Mouse (Mus musculus): Measurements from ENCODE around the gene Myh10. TPM values are rescaled to one million over a fixed set of nuclear protein-coding genes. Genes with fewer than 3 reads are reported as not detected.
A peak's percentile ranks its signal among the peaks of the same experiment; 100 is the strongest.

Myh10 gene
- polyA plus RNA-seq, 1 experiment from 2014 or later, result 81.1 TPM

DNA sequence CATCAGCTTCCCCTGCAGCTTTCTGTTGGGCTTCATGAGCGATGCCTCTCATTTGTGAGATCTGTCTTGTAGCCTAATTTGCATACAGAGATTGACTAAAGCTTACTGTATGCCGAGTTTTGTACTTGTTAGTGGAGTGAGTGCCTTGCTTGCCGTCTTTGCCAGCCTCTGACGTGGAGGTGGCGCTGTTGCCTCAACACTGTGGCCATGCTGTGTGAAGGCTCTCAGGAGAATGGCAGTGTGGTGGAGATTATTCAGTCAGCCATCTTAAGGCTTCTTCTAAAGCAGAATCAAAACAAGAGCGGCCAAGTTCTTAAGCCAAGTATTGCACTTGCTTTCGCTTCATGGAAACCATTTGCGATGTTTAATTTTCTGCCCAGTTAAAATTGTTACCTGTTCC lies 59.6 kb downstream of the Myh10 start:
- Histone ChIP-seq H3K27ac (ENCODE audit: low read length) (no peak overlapping the region), H3K4me1 (ENCODE audit: control insufficient read depth, insufficient read depth, low read length) (no peaks in the 10 kb centered on the region), H3K27me3 (ENCODE audit: control insufficient read depth, insufficient read depth, low read length) (no peaks in the 10 kb centered on the region), H3K4me2 (ENCODE audit: low read depth, low read length) (no peak overlapping the region), H3K4me3 (ENCODE audit: low read length) (no peak overlapping the region), H3K36me3 (ENCODE audit: control insufficient read depth, insufficient read depth) (peaks cover 19% of the 10 kb centered on the region), H3K9me3 (replicated peaks; ENCODE audit: control insufficient read depth, low read length) (no peaks in the 10 kb centered on the region), H3K9ac (ENCODE audit: low read length) (no peak overlapping the region)
- ATAC-seq (replicated peaks; ENCODE audit: extremely low read depth, insufficient read depth, low FRiP score), result no peak
- WGBS, result 74% methylated on average over 8 of the region's 8 CpGs

DNA sequence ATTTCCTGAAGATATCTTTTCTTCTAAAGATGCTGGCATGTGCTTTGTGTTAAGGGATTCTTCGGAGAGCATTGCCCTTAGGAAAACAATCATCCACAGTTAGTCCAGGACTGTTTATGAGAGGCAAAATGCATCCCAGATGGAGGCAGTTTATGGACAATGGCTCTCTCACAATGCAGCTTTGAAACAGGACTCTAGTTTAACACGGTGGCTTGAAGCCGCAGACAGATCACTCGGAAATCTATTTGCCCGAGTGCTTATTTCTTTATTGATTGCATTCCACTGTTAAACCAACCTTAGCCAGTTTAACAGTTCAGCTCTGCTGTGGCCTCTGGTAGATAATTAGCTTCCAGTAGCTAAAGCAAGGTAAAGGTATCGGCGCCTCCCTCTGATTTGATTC lies 62.9 kb downstream of the Myh10 start:
- H3K4me3 ChIP-seq (ENCODE audit: low read length), result no peak overlapping the region
- no peak overlapping the region for H3K27ac ChIP-seq (ENCODE audit: low read length)
- no peaks in the 10 kb centered on the region; the same call in 1 of the 2 replicates for H3K4me1 ChIP-seq (ENCODE audit: control insufficient read depth, insufficient read depth, low read length)
- 81% methylated on average over 7 of the region's 7 CpGs for WGBS
- no peak overlapping the region for H3K9ac ChIP-seq (ENCODE audit: low read length)
- no peak overlapping the region for H3K4me2 ChIP-seq (ENCODE audit: low read depth, low read length)
- H3K27me3 ChIP-seq (ENCODE audit: control insufficient read depth, insufficient read depth, low read length), result no peaks in the 10 kb centered on the region
- H3K36me3 ChIP-seq (ENCODE audit: control insufficient read depth, insufficient read depth), result 0 out of 2 replicates have a peak, but pooled peaks cover 4% of the 10 kb centered on the region
- H3K9me3 ChIP-seq (replicated peaks; ENCODE audit: control insufficient read depth, low read length), result no peaks in the 10 kb centered on the region
- ATAC-seq (replicated peaks; ENCODE audit: extremely low read depth, insufficient read depth, low FRiP score), result no peak

DNA sequence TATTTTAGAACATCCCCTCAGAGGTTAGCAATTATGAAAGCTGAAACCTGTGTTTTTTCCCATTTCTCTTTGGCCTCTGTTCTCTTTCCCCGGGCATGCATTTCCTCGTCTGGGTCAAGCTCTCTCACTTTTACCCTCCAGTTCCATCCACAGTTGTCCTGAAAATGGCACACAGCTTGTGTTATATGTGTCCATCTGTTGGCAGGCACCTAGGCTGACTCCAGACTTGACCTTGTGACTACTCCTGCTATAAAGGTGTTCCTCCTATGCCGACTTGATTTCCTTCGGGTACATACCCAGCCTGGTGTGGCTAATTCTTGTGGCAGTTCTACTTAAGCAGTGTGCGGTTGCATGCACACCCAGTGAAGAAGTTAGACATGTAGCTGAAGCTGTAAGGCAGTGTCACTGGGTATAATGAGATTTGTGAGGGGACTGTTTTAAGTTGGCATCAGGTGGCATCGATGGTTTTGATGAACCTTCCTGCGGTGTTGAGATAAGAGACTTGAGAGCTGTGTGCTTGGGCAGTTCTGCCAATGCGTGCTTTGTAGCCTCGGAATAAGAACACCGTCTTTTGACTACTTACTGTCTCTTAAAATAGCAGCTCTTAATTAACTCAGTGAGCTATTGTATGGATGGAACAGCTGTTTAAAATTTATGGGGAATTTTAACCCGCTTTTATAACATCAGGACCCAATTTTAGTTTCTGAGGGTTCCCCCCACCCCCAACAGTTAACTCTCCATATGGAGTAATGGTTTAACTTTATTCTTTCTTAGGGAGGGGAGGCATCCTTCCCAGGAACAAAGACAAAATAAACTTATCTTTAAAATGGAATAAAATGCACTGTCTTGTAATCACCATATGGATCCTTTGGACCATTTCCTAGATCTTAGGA lies 65.3 kb downstream of the Myh10 start:
- WGBS, result 72% methylated on average over 11 of the region's 11 CpGs
- Histone ChIP-seq H3K9me3 (replicated peaks; ENCODE audit: control insufficient read depth, low read length) (no peaks in the 10 kb centered on the region), H3K4me3 (ENCODE audit: low read length) (no peak overlapping the region), H3K4me2 (ENCODE audit: low read depth, low read length) (no peak overlapping the region), H3K27ac (ENCODE audit: low read length) (no peak overlapping the region), H3K36me3 (ENCODE audit: control insufficient read depth, insufficient read depth) (peaks cover 15% of the 10 kb centered on the region), H3K27me3 (ENCODE audit: control insufficient read depth, insufficient read depth, low read length) (no peaks in the 10 kb centered on the region), H3K9ac (ENCODE audit: low read length) (no peak overlapping the region), H3K4me1 (ENCODE audit: control insufficient read depth, insufficient read depth, low read length) (peaks cover 3% of the 10 kb centered on the region; the same call in 1 of the 2 replicates)
- no peak for ATAC-seq (replicated peaks; ENCODE audit: extremely low read depth, insufficient read depth, low FRiP score)

DNA sequence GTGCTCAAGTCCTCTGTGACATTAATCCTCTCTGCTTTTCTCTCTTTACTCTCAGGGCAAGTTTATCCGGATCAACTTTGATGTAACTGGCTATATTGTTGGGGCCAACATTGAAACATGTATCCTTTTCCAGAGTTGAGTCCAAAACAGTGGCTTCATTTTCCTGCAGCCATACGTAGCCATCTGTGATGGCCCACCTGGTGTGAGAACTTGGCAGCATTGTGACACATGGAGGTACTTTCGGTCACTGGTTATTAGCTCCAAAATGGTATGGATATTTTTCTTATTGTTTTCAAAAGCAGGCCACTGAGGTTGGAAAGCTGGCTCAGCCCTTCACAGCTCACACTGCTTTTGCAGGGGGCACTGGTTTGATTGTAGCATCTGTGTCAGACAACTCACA lies 68.3 kb downstream of the Myh10 start:
- H3K4me1 ChIP-seq (ENCODE audit: control insufficient read depth, insufficient read depth, low read length), result peaks cover 3% of the 10 kb centered on the region; the same call in 1 of the 2 replicates
- H3K4me3 ChIP-seq (ENCODE audit: low read length), result no peak overlapping the region
- no peak overlapping the region for H3K9ac ChIP-seq (ENCODE audit: low read length)
- peaks cover 33% of the 10 kb centered on the region for H3K36me3 ChIP-seq (ENCODE audit: control insufficient read depth, insufficient read depth)
- H3K27me3 ChIP-seq (ENCODE audit: control insufficient read depth, insufficient read depth, low read length), result no peaks in the 10 kb centered on the region
- no peaks in the 10 kb centered on the region for H3K9me3 ChIP-seq (replicated peaks; ENCODE audit: control insufficient read depth, low read length)
- H3K4me2 ChIP-seq (ENCODE audit: low read depth, low read length), result no peak overlapping the region
- H3K27ac ChIP-seq (ENCODE audit: low read length), result no peak overlapping the region
- 90% methylated on average over 3 of the region's 3 CpGs for WGBS
- ATAC-seq (replicated peaks; ENCODE audit: extremely low read depth, insufficient read depth, low FRiP score), result no peak

DNA sequence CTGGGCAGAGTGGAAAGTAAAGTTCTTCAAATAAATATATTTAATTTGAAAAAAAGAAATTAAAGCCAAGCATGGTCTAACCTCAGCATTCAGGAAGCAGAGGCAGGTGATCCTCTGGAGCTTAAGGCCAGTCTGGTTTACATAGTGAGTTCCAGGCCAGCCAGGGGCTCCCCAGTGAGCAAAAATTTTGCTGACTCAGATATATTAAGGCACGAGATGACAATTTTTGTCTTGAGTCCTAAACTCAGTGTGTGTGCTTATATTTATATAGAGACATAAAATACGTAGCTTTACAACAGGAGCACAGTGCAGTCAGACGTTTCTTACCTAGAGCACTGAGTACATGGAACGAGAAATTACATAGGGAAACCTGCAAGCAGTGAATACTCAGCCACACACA lies 69.8 kb downstream of the Myh10 start:
- Histone ChIP-seq H3K9me3 (replicated peaks; ENCODE audit: control insufficient read depth, low read length) (no peaks in the 10 kb centered on the region), H3K36me3 (ENCODE audit: control insufficient read depth, insufficient read depth) (peaks cover 47% of the 10 kb centered on the region)

DNA sequence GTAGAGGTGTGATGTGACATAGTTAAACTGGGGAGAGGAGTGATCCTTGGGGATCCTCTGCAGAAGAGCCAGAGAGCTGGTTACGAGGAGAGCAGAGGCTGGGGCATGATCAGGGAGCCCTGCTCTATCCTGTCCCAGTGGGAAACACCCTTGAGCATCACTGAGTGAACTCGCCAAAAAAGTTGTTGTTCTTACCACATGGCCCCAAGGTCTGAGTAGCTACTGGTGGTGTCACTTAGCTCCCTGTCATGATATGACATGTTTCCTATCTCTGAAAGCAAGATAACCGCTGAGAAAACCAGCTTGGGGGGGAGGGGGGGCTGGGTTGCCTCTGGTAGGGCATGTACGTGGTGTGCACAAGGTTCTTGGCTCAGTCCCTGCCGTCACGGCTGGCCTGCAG lies 70.3 kb downstream of the Myh10 start:
- Histone ChIP-seq H3K36me3 (ENCODE audit: control insufficient read depth, insufficient read depth) (peaks cover 50% of the 10 kb centered on the region), H3K9ac (ENCODE audit: low read length) (no peak overlapping the region), H3K9me3 (replicated peaks; ENCODE audit: control insufficient read depth, low read length) (no peaks in the 10 kb centered on the region), H3K4me2 (ENCODE audit: low read depth, low read length) (no peak overlapping the region), H3K4me3 (ENCODE audit: low read length) (no peak overlapping the region), H3K4me1 (ENCODE audit: control insufficient read depth, insufficient read depth, low read length) (peaks cover 3% of the 10 kb centered on the region; the same call in 1 of the 2 replicates), H3K27ac (ENCODE audit: low read length) (no peak overlapping the region), H3K27me3 (ENCODE audit: control insufficient read depth, insufficient read depth, low read length) (no peaks in the 10 kb centered on the region)
- WGBS, result 42% methylated on average over 6 of the region's 6 CpGs
- ATAC-seq (replicated peaks; ENCODE audit: extremely low read depth, insufficient read depth, low FRiP score), result peak; percentile 60; the same call in 1 of the 2 replicates

More for the DNA sequence above, 69.8 kb downstream of the Myh10 start:
- H3K27ac ChIP-seq (ENCODE audit: low read length), result no peak overlapping the region
- peaks cover 3% of the 10 kb centered on the region; the same call in 1 of the 2 replicates for H3K4me1 ChIP-seq (ENCODE audit: control insufficient read depth, insufficient read depth, low read length)
- H3K9ac ChIP-seq (ENCODE audit: low read length), result no peak overlapping the region
- 79% methylated on average over 4 of the region's 4 CpGs for WGBS
- no peak overlapping the region for H3K4me2 ChIP-seq (ENCODE audit: low read depth, low read length)
- ATAC-seq (replicated peaks; ENCODE audit: extremely low read depth, insufficient read depth, low FRiP score), result no peak
- H3K4me3 ChIP-seq (ENCODE audit: low read length), result no peak overlapping the region
- no peaks in the 10 kb centered on the region for H3K27me3 ChIP-seq (ENCODE audit: control insufficient read depth, insufficient read depth, low read length)

DNA sequence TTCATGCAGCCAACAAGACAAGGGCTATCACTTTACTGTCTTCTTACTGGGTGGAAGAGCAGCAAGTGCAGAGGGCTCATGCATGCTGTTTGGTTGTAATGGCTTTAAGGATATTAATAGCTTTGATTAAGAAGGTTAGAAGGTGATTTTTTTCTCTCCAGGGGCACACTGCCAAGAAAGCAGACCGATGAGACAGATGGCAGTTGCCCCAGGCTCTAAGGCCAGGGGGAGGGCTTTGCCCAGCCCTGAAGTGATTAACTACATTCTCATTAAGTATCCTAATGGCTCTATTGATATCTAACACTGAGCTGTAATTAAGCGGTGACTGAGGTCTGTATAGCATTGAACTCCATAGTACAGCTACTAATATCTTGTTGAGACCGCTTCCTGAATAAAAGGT lies 73.3 kb downstream of the Myh10 start:
- Histone ChIP-seq H3K27ac (ENCODE audit: low read length) (no peak overlapping the region), H3K4me1 (ENCODE audit: control insufficient read depth, insufficient read depth, low read length) (peaks cover 3% of the 10 kb centered on the region; the same call in 1 of the 2 replicates)

DNA sequence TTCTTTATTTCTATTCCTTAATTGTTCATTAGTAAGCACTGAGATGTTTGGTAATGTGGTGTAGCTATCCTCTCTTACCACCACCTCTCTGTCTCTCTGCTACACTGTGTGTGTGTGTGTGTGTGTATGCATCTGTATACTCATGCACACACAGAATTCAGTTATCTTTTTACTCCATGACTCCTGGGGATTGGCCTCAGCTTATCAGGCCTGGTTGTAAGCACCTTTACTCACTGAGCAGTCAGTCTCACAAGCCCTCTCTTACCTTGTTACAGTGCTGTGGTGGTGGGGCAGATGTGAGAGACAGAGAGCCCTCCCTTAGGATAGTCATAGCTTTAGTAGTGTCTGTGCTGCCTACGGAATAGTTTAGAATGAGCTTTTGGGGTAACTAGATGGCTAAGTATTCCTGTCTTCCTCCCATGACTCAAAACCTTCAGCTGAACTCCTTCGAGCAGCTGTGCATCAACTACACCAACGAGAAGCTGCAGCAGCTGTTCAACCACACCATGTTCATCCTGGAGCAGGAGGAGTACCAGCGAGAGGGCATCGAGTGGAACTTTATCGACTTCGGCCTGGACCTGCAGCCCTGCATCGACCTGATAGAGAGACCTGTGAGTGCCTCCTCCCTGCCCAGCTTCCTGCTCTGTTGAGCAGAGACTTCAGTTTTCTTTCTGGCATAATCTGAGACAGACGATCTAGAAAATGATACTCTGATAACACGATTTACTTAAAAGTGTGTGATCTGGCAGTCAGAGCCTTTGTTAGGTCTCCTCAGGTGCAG lies 76.6 kb downstream of the Myh10 start:
- Histone ChIP-seq H3K4me3 (ENCODE audit: low read length) (no peak overlapping the region), H3K27me3 (ENCODE audit: control insufficient read depth, insufficient read depth, low read length) (no peaks in the 10 kb centered on the region), H3K9ac (ENCODE audit: low read length) (no peak overlapping the region), H3K9me3 (replicated peaks; ENCODE audit: control insufficient read depth, low read length) (no peaks in the 10 kb centered on the region), H3K36me3 (ENCODE audit: control insufficient read depth, insufficient read depth) (peaks cover 75% of the 10 kb centered on the region), H3K4me1 (ENCODE audit: control insufficient read depth, insufficient read depth, low read length) (no peaks in the 10 kb centered on the region), H3K27ac (ENCODE audit: low read length) (no peak overlapping the region), H3K4me2 (ENCODE audit: low read depth, low read length) (no peak overlapping the region)
- ATAC-seq (replicated peaks; ENCODE audit: extremely low read depth, insufficient read depth, low FRiP score), result no peak
- WGBS, result 88% methylated on average over 10 of the region's 10 CpGs

More for the DNA sequence above, 73.3 kb downstream of the Myh10 start:
- H3K27me3 ChIP-seq (ENCODE audit: control insufficient read depth, insufficient read depth, low read length), result no peaks in the 10 kb centered on the region
- H3K36me3 ChIP-seq (ENCODE audit: control insufficient read depth, insufficient read depth), result peaks cover 73% of the 10 kb centered on the region
- ATAC-seq (replicated peaks; ENCODE audit: extremely low read depth, insufficient read depth, low FRiP score), result no peak; the same call in 1 of the 2 replicates
- 64% methylated on average over 3 of the region's 3 CpGs for WGBS
- H3K9ac ChIP-seq (ENCODE audit: low read length), result no peak overlapping the region
- no peaks in the 10 kb centered on the region for H3K9me3 ChIP-seq (replicated peaks; ENCODE audit: control insufficient read depth, low read length)
- no peak overlapping the region for H3K4me3 ChIP-seq (ENCODE audit: low read length)
- no peak overlapping the region for H3K4me2 ChIP-seq (ENCODE audit: low read depth, low read length)

Measured in heart, embryonic 16.5 days (tissue).